Comparison of ENCODE assay signal across 7 mouse cellular contexts in the genomic region with DNA sequence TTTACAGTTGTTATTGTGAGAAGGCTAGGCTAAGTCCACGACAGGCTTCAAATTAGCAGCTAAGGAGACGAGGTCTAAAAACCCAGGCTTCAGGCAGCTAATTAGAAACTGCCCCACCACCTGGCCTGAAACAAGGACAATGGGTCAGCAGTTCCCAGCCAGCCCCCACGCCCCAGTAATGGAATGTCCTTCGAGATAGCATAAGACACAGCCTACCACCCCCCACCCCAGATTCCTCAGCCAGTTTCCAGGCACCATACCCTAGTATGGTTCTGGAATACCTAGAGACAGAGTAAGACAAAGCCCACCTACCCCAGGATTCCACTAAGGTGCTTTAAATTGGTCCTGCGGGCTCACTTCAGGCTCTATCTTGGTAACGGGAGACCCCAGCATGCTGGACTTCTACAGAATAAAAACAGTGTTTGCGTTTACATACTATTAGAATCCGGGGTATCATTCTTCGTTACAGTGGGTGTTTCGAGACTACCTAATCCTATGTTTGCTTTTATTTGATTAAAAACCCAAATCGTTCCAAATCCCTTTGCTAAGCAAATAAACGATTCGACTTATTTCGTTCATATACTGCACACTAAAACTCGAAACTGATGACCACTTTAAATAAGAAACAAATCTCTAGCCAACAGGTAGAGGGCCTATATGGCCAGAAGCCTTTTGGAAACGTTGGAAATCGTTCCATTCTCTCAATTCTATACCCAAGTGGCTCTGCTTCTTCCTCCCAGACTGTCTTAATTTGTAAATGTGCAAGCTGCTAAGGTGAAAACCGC. TPM values are rescaled to one million over a fixed set of nuclear protein-coding genes. Genes with fewer than 3 reads are reported as not detected.
DNase-seq lines count a peak whose midpoint lies in the region; ATAC-seq and TF ChIP-seq lines count a peak whose summit lies in the region.

No protein-coding gene starts in this region.

- H3K79me2 ChIP-seq in C2C12 (ENCODE audit: control insufficient read depth, insufficient read depth), result peaks cover 39% of the 10 kb centered on the region

- TF ChIP-seq CTCF in C2C12 (IDR thresholded peaks at IDR 0.05; ENCODE audit: control insufficient read depth, insufficient read depth, insufficient read length), result no peak

- peaks cover 36% of the 10 kb centered on the region for H3K79me3 ChIP-seq in C2C12 (ENCODE audit: low read depth)

- peak overlapping the region; percentile 56 for H3K4me2 ChIP-seq in embryonic facial prominence, embryonic 15.5 days (replicated peaks)
- H3K4me2 ChIP-seq in intestine, embryonic 14.5 days (ENCODE audit: low read length), result peak overlapping the region; percentile 56
- H3K4me2 ChIP-seq in liver, embryonic 16.5 days (ENCODE audit: low read depth, low read length), result peak overlapping the region; percentile 64

- 3% methylated on average over 18 of the region's 18 CpGs for WGBS in embryonic facial prominence, embryonic 15.5 days
- 2% methylated on average over 18 of the region's 18 CpGs for WGBS in intestine, embryonic 14.5 days
- 6% methylated on average over 18 of the region's 18 CpGs for WGBS in liver, embryonic 16.5 days (ENCODE audit: insufficient replicate concordance)

- DNase-seq in MN1 (ENCODE audit: low spot score), result peak; percentile 41
- peak; percentile 73 for DNase-seq in intestine, embryonic 14.5 days (ENCODE audit: low spot score)
- peak; percentile 62 for DNase-seq in retina, embryonic 14.5 days (ENCODE audit: low spot score)
- DNase-seq in gastrocnemius, postnatal 4 days (ENCODE audit: low spot score in 2 of 2), result no peak

- H3K9me3 ChIP-seq in embryonic facial prominence, embryonic 15.5 days (replicated peaks), result no peaks in the 10 kb centered on the region
- H3K9me3 ChIP-seq in intestine, embryonic 14.5 days (ENCODE audit: control insufficient read depth, low read length), result no peaks in the 10 kb centered on the region
- no peaks in the 10 kb centered on the region for H3K9me3 ChIP-seq in liver, embryonic 16.5 days (replicated peaks; ENCODE audit: control insufficient read depth, low read length)

- peaks cover 6% of the 10 kb centered on the region for H3K4me1 ChIP-seq in embryonic facial prominence, embryonic 15.5 days
- peaks cover 14% of the 10 kb centered on the region; the same call in 1 of the 2 replicates for H3K4me1 ChIP-seq in intestine, embryonic 14.5 days (replicated peaks; ENCODE audit: control insufficient read depth, insufficient read depth, low read length)
- H3K4me1 ChIP-seq in liver, embryonic 16.5 days (ENCODE audit: control insufficient read depth, low read depth, low read length), result peaks cover 13% of the 10 kb centered on the region

- peak overlapping the region; percentile 41 for H3K4me3 ChIP-seq in C2C12 (ENCODE audit: insufficient read depth, poor library complexity, severe bottlenecking)
- H3K4me3 ChIP-seq in embryonic facial prominence, embryonic 15.5 days (replicated peaks), result peak overlapping the region; percentile 84
- peak overlapping the region; percentile 97 for H3K4me3 ChIP-seq in intestine, embryonic 14.5 days (ENCODE audit: low read depth, low read length)
- peak overlapping the region; percentile 86 for H3K4me3 ChIP-seq in liver, embryonic 16.5 days (ENCODE audit: low read depth, low read length)

- peaks cover 32% of the 10 kb centered on the region for H3K36me3 ChIP-seq in C2C12 (ENCODE audit: control insufficient read depth, insufficient read depth)
- H3K36me3 ChIP-seq in embryonic facial prominence, embryonic 15.5 days, result peaks cover 8% of the 10 kb centered on the region
- H3K36me3 ChIP-seq in intestine, embryonic 14.5 days (ENCODE audit: control insufficient read depth, insufficient read depth, low read length), result peaks cover 24% of the 10 kb centered on the region
- peaks cover 17% of the 10 kb centered on the region for H3K36me3 ChIP-seq in liver, embryonic 16.5 days (ENCODE audit: control insufficient read depth, insufficient read depth)

- ATAC-seq in embryonic facial prominence, embryonic 15.5 days (ENCODE audit: insufficient number of reproducible peaks, low FRiP score, low TSS enrichment, low read depth), result no peak
- ATAC-seq in intestine, embryonic 14.5 days (replicated peaks; ENCODE audit: low FRiP score, low TSS enrichment, low read depth), result peak; percentile 0; the same call in 1 of the 2 replicates
- ATAC-seq in liver, embryonic 16.5 days (ENCODE audit: low read depth), result no peak

- H3ac ChIP-seq in C2C12 (ENCODE audit: control insufficient read depth, insufficient read length, low read depth), result peak overlapping the region; percentile 74

- peak overlapping the region; percentile 80 for H3K9ac ChIP-seq in embryonic facial prominence, embryonic 15.5 days
- peak overlapping the region; percentile 92 for H3K9ac ChIP-seq in intestine, embryonic 14.5 days (ENCODE audit: low read length)
- peak overlapping the region; percentile 75 for H3K9ac ChIP-seq in liver, embryonic 16.5 days (ENCODE audit: low read depth, low read length)

- H3K27me3 ChIP-seq in C2C12 (ENCODE audit: control insufficient read depth, insufficient read depth, insufficient read length), result no peaks in the 10 kb centered on the region
- H3K27me3 ChIP-seq in embryonic facial prominence, embryonic 15.5 days, result no peaks in the 10 kb centered on the region
- H3K27me3 ChIP-seq in intestine, embryonic 14.5 days (replicated peaks; ENCODE audit: control insufficient read depth, insufficient read depth, low read length), result no peaks in the 10 kb centered on the region
- no peaks in the 10 kb centered on the region for H3K27me3 ChIP-seq in liver, embryonic 16.5 days (ENCODE audit: control insufficient read depth, insufficient read depth, low read depth, low read length)

- H3K27ac ChIP-seq in embryonic facial prominence, embryonic 15.5 days (replicated peaks), result peak overlapping the region; percentile 99
- peak overlapping the region; percentile 97 for H3K27ac ChIP-seq in intestine, embryonic 14.5 days (ENCODE audit: low read depth)
- H3K27ac ChIP-seq in liver, embryonic 16.5 days (ENCODE audit: low read length), result peak overlapping the region; percentile 89

TF ChIP-seq in C2C12, 6 proteins besides CTCF, POLR2A, EP300 and RAD21:
- no peak for TF ChIP-seq USF1 (IDR thresholded peaks at IDR 0.05; ENCODE audit: low read depth)
TF ChIP-seq in C2C12: peak in this region for 0.

RNA-seq across cellular contexts. Expression of a gene that starts 1.0 kb away (rescaled TPM):
- polyA plus RNA-seq in C2C12 (2012; fragmentation: generic; extraction: Trizol), result 341 TPM
- polyA plus RNA-seq in embryonic facial prominence, embryonic 15.5 days (2015; fragmentation: Nextera tagmentation; extraction: Ambion mirVana), result 242 and 268 TPM in 2 replicates
- 230 TPM in 2 replicates for polyA plus RNA-seq in intestine, embryonic 14.5 days (2014; fragmentation: Nextera tagmentation; extraction: Ambion mirVana)
- polyA plus RNA-seq in liver, embryonic 16.5 days (2015; fragmentation: Nextera tagmentation; extraction: Ambion mirVana), result 94.3 and 105 TPM in 2 replicates
- 100 to 1,000 TPM; 421 to 501 TPM for total RNA-seq in gastrocnemius, postnatal 4 days (2021)

RNA-seq across cellular contexts. Expression of a gene that starts 46.3 kb away (rescaled TPM):
- 48.4 TPM for polyA plus RNA-seq in C2C12 (2012; fragmentation: generic; extraction: Trizol)
- 50.7 and 56.1 TPM in 2 replicates for polyA plus RNA-seq in embryonic facial prominence, embryonic 15.5 days (2015; fragmentation: Nextera tagmentation; extraction: Ambion mirVana)
- 69.4 and 71.7 TPM in 2 replicates for polyA plus RNA-seq in intestine, embryonic 14.5 days (2014; fragmentation: Nextera tagmentation; extraction: Ambion mirVana)
- 41.3 and 41.4 TPM in 2 replicates for polyA plus RNA-seq in liver, embryonic 16.5 days (2015; fragmentation: Nextera tagmentation; extraction: Ambion mirVana)
- 10 to 100 TPM; 38.1 to 42.1 TPM for total RNA-seq in gastrocnemius, postnatal 4 days (2021)

Comparison
In these comparisons a context has a peak if more than half of its experiments do, and no peak if none do; other contexts are left out.
1. H3K4me3 ChIP-seq: peak in every context shown above with its lines; median percentile 97 in intestine, embryonic 14.5 days; 86 in liver, embryonic 16.5 days; 84 in embryonic facial prominence, embryonic 15.5 days; 41 in C2C12.
2. DNase-seq: peak in MN1 (single experiment), intestine, embryonic 14.5 days (single experiment) and retina, embryonic 14.5 days (single experiment); none in gastrocnemius, postnatal 4 days (0 of 2).
3. Peak in every context shown above with its lines, with median percentiles within 50 percentile points of each other: H3K27ac ChIP-seq, H3K4me2 ChIP-seq and H3K9ac ChIP-seq.